Mouse (Mus musculus) splenic B cell, adult 2 months (primary cell): Measurements from ENCODE around the gene Scube1.
A peak's percentile ranks its signal among the peaks of the same experiment; 100 is the strongest.

Source experiments
- DNase-seq: peaks from one replicate; pipeline ENCODE4 v3.0.0-alpha.2; 2011; ENCODE audit warnings: low read depth, low spot score
- H3K27me3 ChIP-seq: 2 replicates; pipeline ENCODE4 v1.6.1; 2012; ENCODE audit warnings: mild to moderate bottlenecking, low read length, moderate library complexity, mixed read lengths; ENCODE audit not compliant: control insufficient read depth, poor library complexity, insufficient read depth, severe bottlenecking
- H3K36me3 ChIP-seq: 2 replicates; pipeline ENCODE4 v1.6.1; 2012; ENCODE audit warnings: mild to moderate bottlenecking, low read length, moderate library complexity, mixed read lengths; ENCODE audit not compliant: control insufficient read depth, poor library complexity, insufficient read depth, severe bottlenecking

Gene Scube1

DNA sequence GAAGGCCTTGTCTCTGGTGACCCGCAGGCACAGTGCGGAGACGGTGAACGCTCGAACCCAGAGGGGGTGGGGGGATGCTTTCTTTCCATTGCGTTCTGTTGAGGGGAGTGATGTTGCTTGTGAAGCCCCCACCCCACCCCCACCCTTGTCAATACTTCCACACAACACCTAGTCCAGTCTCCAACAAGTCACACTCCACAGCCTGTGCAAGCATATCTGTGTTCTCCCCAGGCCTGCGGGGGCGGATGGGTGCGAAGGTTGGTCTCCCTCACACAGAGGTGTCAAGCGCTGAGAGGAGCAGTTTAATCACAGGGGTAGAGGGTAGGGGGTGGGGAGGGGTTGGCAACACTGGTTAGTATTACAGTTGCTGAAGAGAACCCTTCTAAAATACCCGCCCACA, 118.6 kb downstream of the Scube1 start:
- Histone ChIP-seq H3K36me3 (no peaks in the 10 kb centered on the region), H3K27me3 (no peaks in the 10 kb centered on the region)
- no peak for DNase-seq

DNA sequence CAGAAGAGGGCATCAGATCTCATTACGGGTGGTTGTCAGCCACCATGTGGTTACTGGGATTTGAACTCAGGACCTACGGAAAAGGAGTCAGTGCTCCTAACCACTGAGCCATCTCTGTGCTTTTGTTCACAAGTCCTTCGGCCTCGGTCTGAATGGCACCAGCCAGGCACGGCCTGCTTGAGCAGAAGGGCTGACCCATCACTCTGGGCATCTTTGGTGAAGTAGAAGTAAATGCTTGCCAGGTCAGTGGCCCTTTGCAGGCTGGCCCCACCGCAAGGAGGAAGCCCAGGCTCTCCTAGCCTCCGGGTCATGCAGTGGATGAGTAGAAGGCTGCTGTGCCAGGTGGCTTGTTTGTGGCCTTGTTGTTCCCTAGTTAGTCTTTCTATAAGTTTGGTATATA, 121.4 kb downstream of the Scube1 start:
- no peaks in the 10 kb centered on the region for H3K36me3 ChIP-seq
- DNase-seq: no peak
- H3K27me3 ChIP-seq: no peaks in the 10 kb centered on the region

DNA sequence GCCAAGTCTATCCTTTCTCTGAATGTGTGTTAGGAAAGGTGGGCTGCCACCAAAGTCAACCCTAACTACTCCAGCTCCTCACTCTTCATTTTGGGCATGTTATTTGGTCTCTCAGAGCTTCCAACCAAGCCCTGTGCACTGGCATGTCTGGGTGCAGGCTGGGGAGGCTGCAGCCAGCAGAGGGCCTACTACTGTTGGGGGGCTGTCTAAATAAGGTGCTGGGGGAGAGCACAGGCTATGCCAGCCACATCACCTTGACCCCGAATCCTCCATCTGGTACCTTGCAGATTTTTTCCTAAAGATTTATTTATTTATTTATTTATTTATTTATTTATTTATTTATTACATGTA, 121.8 kb downstream of the Scube1 start:
- no peaks in the 10 kb centered on the region for H3K27me3 ChIP-seq
- H3K36me3 ChIP-seq: no peaks in the 10 kb centered on the region
- DNase-seq: no peak

DNA sequence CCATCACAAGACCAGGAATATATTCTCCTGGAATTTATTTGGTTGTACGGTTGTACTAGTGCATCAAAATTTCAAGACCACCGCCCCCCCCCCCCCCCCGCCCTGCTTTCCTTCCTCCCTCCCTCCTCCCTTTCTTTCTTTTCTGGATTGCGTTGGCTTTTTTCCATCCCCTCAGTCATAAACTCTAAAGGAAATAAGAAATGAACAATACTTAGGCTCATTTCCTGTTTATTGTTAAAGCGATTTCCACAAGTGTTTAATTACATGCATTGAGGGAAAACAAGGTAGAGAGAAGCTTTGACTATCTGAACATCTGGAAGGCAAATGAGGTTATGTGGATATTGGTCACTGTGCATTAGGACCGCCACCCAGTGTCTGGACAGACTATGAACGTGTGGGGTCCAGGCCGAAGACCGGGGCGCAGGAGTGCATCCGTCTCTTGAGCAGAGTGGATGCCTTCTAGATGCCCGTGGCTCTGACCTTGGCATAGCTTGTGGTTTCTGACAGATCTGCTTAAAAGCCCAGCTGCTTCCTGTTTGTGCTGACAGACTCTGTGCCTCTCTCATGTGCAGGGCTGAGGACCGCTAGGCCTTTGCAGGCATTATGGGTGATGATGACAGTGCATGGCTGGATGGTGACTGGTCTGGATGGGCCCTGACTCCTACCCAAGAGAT, 122.3 kb downstream of the Scube1 start:
- DNase-seq: peak; percentile 72
- Histone ChIP-seq H3K27me3 (no peaks in the 10 kb centered on the region), H3K36me3 (no peaks in the 10 kb centered on the region)

DNA sequence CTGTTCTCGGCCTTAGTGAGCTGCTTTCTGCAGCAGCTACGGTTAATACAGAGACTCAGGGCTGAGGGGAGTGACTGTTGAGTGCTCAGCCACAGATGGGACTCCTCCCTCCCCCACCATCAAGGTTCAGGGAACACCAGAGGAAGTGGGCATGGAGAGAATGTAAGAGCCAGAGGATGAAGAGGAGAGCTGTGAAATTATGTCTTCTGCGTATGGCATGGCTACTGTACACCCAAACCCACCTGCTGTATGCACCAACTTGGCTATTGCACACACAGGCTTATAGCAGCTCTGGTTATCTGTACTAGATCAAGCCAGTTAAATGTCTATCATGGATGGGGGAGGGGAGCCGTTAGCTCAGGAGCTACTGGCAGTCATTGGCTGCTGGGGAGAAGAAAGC, 123.6 kb downstream of the Scube1 start:
- no peaks in the 10 kb centered on the region for H3K36me3 ChIP-seq
- H3K27me3 ChIP-seq: no peaks in the 10 kb centered on the region
- no peak for DNase-seq

DNA sequence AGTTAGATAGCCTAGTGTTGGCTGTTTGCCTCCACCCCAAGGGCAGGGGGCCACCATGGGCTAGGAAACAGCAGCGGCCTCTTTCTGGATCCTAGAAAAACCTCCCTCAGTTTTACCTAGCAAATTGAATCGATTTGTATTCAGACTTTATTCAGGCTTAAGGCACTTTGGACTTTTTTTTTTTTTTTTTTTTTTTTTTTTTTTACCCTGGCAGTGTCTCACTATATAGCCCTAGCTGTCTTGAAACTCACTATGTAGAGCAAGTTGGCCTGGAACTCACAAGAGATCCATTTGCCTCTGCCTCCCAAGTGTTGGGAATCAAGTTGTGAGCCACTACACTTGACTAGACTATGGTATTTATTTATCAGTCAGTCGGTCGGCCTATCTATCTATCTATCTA, 128.0 kb downstream of the Scube1 start:
- DNase-seq: no peak
- no peaks in the 10 kb centered on the region for H3K27me3 ChIP-seq
- no peaks in the 10 kb centered on the region for H3K36me3 ChIP-seq

DNA sequence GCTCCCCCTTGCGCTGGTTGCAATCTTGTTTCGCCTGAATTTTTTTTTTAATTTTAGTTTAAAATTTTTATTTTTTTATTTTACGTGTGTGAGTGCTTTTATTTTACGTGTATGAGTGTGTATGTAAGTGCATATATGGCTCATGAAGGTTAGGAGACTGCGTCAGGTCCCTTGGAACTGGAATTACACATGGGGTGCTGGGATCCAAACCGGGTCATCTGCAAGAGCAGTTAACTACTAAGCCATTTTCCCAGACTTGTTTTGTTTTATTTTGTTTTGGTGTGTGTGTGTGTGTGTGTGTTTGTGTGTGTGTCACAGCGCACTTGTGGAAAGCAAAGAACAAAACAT, 129.5 kb downstream of the Scube1 start:
- H3K27me3 ChIP-seq: no peaks in the 10 kb centered on the region
- DNase-seq: no peak
- H3K36me3 ChIP-seq: no peaks in the 10 kb centered on the region

DNA sequence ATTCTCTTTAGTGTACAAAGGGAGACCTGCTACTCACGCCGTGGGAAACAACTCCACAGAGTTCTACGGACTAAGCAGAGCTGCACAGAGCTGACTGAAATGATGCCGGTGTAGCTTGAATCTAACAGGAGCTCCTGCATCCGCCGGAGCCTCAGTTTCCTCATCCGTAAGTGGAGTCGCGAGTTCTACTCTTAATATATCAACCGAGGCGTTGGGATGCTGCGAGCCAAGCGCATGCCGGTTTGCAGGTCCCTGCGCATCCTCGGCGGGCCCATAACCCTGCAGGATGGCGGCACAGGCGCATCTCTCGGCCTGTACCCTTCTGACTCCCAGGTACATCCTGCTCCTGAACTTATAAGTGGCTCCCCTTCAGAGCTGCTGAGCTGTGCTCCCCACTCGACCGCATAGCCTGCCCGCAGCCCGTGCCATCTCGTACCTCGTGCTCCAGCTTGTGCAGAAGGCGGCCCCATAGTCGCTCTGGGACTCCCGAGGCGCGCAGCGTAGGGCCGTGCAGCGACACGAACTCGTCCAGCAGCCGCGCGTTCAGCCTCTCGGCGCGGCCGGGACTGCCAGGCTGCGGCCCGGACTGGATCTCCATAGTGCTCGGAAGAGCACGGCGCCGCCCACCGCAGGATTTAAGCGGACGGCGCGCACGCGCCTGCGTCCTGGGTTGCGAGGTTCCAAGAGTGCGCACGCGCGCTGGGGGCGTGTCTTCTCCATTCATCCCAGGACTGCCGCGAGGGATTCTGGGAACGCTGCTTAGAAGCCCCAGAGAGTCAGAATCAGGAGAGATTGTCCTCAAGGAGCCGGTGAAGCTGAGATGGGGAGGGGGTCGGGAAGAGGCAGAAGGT, 130.1 kb downstream of the Scube1 start, which contains the start of gene Ttll12:
Gene Ttll12, minus strand, starts transcription at position 645 of the 851 bp plus-strand sequence.
- Histone ChIP-seq H3K27me3 (no peaks in the 10 kb centered on the region), H3K36me3 (no peaks in the 10 kb centered on the region)
- DNase-seq: peak; percentile 78

DNA sequence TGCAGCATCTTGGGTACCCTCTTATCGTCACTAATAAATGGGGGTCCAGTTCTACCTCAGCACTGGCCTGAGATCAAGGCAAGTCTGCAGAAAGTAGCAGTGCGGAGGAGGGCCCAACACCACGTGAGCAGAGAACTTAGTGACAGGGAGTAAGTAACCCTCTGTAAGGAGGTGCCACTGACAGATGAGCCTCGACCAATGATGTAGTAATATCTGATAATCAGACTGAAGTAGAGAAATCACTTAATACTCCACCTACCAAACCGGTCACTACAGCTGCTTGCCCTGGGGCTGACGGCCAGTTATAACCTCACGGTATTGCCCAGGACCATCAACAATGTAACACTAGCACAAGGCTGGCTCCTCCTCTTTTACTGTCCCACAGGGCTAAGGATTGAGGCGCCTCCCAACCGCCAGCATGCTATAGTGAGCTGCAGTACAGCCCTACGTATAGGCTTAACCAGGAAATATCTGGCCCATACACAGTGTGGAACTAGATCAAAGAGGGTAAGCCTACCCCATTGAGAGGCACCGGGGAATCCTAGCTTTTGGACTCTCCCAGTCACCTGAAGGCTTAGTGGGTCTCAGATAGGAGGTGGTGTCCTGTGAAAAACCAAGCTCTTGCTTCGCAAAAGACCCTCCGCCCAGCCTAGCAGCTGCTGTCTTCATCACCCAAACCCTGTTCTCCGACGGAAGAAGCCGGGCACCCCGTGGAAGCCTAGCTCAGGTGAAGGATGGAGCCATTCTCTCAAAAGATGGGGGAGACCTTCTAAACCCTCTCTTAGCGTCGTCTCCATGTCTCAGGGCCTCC, 130.9 kb downstream of the Scube1 start:
- no peaks in the 10 kb centered on the region for H3K36me3 ChIP-seq
- H3K27me3 ChIP-seq: no peaks in the 10 kb centered on the region
- no peak for DNase-seq

DNA sequence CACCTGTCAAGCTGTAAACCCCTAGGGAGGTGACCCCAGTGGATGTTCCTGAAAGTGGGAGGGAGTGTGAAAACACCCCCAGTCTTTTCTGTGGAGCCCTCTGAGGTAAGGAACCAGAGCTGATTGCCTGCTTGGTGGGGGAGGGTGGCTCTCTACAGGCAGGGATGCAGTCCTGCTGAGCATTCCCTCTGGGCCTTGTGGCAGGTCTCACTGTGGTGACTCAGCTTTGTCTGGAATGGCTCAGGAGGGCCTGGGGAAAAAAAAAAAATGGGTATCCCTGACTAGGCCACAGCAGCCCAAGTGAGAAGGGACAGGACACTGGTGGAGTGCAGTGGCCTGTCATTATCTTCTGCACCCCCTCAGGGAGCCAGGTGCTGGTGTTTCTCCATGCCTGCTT, 131.6 kb downstream of the Scube1 start:
- no peaks in the 10 kb centered on the region for H3K36me3 ChIP-seq
- no peak for DNase-seq
- H3K27me3 ChIP-seq: no peaks in the 10 kb centered on the region

DNA sequence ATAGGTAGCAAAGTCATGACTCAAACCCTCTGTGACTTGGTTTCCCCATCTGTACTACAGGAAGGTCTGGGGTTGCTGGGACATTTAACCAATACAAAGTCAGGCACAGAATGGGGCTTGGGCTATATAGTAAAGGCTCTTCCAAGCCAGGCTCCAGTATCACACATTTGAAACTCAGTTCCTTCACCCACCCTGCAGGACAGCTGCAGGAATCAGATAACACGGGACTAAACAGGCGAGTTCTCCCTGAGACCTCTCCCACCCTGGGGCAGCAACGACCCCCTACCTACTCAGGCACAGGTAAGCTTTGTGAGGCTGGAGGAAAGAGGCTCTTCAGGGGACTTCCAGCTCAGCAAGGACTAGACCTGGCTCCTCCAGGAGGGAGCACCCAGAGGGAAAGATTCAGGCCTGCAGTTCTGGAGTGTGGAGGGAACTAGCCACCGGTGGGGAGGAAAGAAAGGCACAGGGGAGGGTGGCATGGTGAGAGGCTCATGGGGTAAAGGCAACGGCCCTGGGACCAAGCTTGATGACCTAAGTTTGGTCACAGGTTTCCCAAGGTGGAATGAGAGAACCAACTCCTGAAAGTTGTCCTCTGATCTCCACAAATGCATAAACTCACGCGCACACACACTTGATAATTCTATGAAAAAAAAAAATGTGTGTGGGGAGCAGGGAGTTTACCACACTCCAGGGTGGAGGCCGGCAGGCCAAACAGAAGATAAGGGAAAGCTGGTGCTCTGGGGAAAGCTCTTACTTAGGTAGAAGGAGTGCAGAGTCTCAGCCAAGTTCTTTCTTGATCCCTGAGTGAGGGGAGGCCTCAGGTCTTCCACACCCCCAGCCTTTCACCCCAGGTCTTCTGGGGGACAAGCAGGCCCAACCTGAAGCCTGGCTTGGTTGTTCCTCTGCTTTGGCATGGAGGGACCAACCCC, 132.3 kb downstream of the Scube1 start:
- no peaks in the 10 kb centered on the region for H3K36me3 ChIP-seq
- no peaks in the 10 kb centered on the region for H3K27me3 ChIP-seq
- no peak for DNase-seq

DNA sequence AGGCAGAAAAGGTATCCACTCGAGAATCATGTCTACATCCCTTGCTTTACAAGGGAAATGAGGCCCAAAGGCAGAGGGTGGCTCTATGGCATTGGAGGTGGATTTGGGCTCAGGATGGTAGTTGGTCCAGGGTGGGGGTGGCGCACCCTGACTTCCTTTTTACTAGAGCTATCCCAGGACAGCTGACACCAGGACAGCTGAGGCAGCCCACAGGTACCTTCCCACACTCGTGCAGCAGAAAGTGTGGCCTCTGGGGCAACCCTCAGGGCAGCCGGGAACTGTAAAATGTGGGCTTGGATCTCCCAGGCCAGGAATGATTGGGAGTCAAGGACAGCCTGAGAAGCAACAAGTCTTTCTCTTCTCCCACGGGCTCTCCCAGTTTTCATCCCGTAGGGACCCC, 133.1 kb downstream of the Scube1 start:
- DNase-seq: no peak
- no peaks in the 10 kb centered on the region for H3K27me3 ChIP-seq
- H3K36me3 ChIP-seq: no peaks in the 10 kb centered on the region

DNA sequence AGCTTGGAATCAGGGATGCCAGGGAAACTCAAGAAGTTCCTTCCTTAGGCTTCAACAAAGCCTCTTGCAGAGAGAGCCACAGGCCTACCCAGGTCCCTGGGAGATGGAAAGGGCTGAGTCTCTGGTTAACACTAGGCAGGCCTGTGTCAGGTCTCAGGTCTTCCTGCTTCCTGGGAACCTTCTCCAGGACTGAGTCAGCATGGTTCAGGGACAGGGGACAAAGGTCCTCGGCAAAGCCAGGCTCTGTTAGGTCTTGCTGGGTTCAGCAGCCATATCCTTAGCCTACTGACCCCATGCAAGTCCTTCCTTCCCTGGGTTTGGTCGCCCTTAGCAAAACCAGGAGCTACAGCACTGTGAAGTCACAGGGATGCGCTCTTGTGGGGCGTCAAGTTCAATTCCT, 134.0 kb downstream of the Scube1 start:
- no peak for DNase-seq
- no peaks in the 10 kb centered on the region for H3K27me3 ChIP-seq
- H3K36me3 ChIP-seq: no peaks in the 10 kb centered on the region

DNA sequence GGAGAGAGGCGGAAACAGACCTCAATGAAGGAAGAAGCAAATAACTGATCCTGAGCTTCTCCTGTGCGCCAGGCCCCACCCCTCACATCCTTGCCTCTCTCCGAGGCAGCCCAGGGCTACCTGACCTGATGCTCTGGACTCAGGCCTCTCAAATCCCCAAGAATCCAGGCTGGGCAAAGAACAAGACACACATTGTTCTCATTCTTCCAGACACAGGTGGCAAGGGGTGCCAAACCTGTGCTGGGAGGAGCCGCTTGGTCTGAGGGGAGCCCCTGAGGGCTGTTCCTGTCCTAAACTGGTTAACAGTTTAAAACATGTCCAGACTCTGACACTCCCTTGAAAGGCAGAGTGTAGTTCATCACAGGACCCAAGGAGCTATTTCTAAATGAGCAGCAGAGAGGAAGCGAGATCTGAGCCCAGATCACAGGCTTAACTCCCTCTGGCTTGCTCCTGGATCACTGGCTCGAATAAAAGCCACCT, 140.0 kb downstream of the Scube1 start:
- no peaks in the 10 kb centered on the region for H3K36me3 ChIP-seq
- DNase-seq: no peak
- H3K27me3 ChIP-seq: no peaks in the 10 kb centered on the region
